Mouse (Mus musculus) inflammation-experienced regulatory T-cells (primary cell): ENCODE data around the gene Net1. TPM values are rescaled to one million over a fixed set of nuclear protein-coding genes. Genes with fewer than 3 reads are reported as not detected.

Experiments used
- polyA plus RNA-seq, 2 experiments: library from polyadenylated mRNA; unstranded; fragments of 100-300 nt; shearing (Covaris generic); gene quantifications; one replicate each; pipeline ENCODE4 v1.2.1; 2017

Gene Net1
- polyA plus RNA-seq = 10 to 100 TPM; 28.3 to 34.2 TPM

GRCm38 (mm10) chr13:3917571-3918311 is at the start of gene Net1, which contains the start of gene Tubal3:
Gene Net1, minus strand, starts transcription at chr13:3918220.
Gene Tubal3, plus strand, starts transcription at chr13:3918274.

GRCm38 (mm10) chr13:3945249-3945648 is 27.2 kb upstream of the Net1 start, which contains the start of gene Ucn3:
Gene Ucn3, minus strand, starts transcription at chr13:3945349.

GRCm38 (mm10) chr13:3853648-3854333 is 64.2 kb downstream of the Net1 start, which contains the start of gene Calm5:
Gene Calm5, plus strand, starts transcription at chr13:3854173.

GRCm38 (mm10) chr13:3837312-3837807 is 80.7 kb downstream of the Net1 start, which contains the start of gene Calm4:
Gene Calm4, plus strand, starts transcription at chr13:3837757.

Other genes with a start within 250 kb of the Net1 start
- gene Calml3, start 113.9 kb downstream of the Net1 start, polyA plus RNA-seq = under 1 TPM in 1 of 2 experiments, not detected in 1; 0.47 TPM
- gene Calm4, start 80.5 kb downstream of the Net1 start, polyA plus RNA-seq = under 1 TPM in 1 of 2 experiments, not detected in 1; 0.34 TPM
- 1 to 10 TPM in 1 of 2 experiments, not detected in 1; 2.1 TPM for gene Calm5, start 64.0 kb downstream of the Net1 start, polyA plus RNA-seq
- gene Tubal3, start 54 bp upstream of the Net1 start, polyA plus RNA-seq = under 1 TPM; 0.42 to 0.89 TPM
- not detected for gene Ucn3, start 27.1 kb upstream of the Net1 start, polyA plus RNA-seq
- under 1 TPM; 0.19 to 0.72 TPM for gene Akr1c14, start 130.8 kb upstream of the Net1 start, polyA plus RNA-seq
- gene Akr1c18, start 232.4 kb upstream of the Net1 start, polyA plus RNA-seq = under 1 TPM in 1 of 2 experiments, not detected in 1; 0.34 TPM